Mouse (Mus musculus) CH12.LX (cell line): ENCODE measurements around the gene Bex3. TPM values are rescaled to one million over a fixed set of nuclear protein-coding genes. Genes with fewer than 3 reads are reported as not detected.

Experiments used
- DNase-seq: peaks from one replicate; pipeline ENCODE4 v3.0.0-alpha.2; 2013; ENCODE audit errors: extremely low read depth
- H3K27ac ChIP-seq: 2 replicates; pipeline ENCODE4 v1.5.1; 2012; ENCODE audit warnings: low read depth, mild to moderate bottlenecking, control low read depth, moderate library complexity; ENCODE audit not compliant: insufficient read depth
- H3K27me3 ChIP-seq: replicated peaks from 2 replicates; pipeline ENCODE3; 2012; ENCODE audit warnings: inconsistent platforms
- H3K36me3 ChIP-seq, 2 experiments: replicated peaks in 1 of 2; 2 replicates each; pipeline versions ENCODE3 to v1.6.1; 2012; ENCODE audit warnings: inconsistent platforms in 1 of 2, low read length in 1 of 2, mild to moderate bottlenecking in 1 of 2, mixed read lengths in 1 of 2, moderate library complexity in 1 of 2; ENCODE audit not compliant: control insufficient read depth in 1 of 2, insufficient read depth in 1 of 2
- H3K4me1 ChIP-seq, 2 experiments: 2 replicates each; pipeline ENCODE4 v1.6.1; 2012; ENCODE audit warnings: inconsistent platforms in 1 of 2, moderate library complexity in 1 of 2; ENCODE audit not compliant: insufficient read depth in 2 of 2, control insufficient read depth in 1 of 2
- H3K4me2 ChIP-seq: 2 replicates; pipeline ENCODE4 v1.6.1; 2012; ENCODE audit warnings: low read depth, mild to moderate bottlenecking, control low read depth; ENCODE audit not compliant: poor library complexity, insufficient read depth, severe bottlenecking
- H3K4me3 ChIP-seq, 3 experiments: fragments of 150-350 bp in 1 of 3; sonication (generic) in 1 of 3; replicated peaks in 1 of 3; 2 replicates each; pipeline versions ENCODE3 to v1.5.1; 2011 to 2012; ENCODE audit warnings: low read depth in 2 of 3, low read length in 2 of 3, mild to moderate bottlenecking in 2 of 3, moderate library complexity in 2 of 3, control low read depth in 1 of 3, improper control_type of control experiment in 1 of 3, inconsistent platforms in 1 of 3, mixed read lengths in 1 of 3; ENCODE audit not compliant: poor library complexity in 1 of 3
- H3K79me2 ChIP-seq: replicated peaks from 2 replicates; pipeline ENCODE4 v1.6.1; 2012; ENCODE audit warnings: mild to moderate bottlenecking, moderate library complexity; ENCODE audit not compliant: control insufficient read depth, poor library complexity, insufficient read depth, severe bottlenecking; ENCODE audit errors: extremely low read depth
- H3K9ac ChIP-seq: 2 replicates; pipeline ENCODE4 v1.6.1; 2012; ENCODE audit warnings: low read depth, mild to moderate bottlenecking, control low read depth, moderate library complexity; ENCODE audit not compliant: insufficient read depth
- H3K9me3 ChIP-seq: replicated peaks from 2 replicates; pipeline ENCODE3; 2012; ENCODE audit warnings: low read length, inconsistent platforms, mixed read lengths
- CHD2 ChIP-seq: IDR thresholded peaks from 2 replicates; pipeline ENCODE4 v1.6.1; 2011; ENCODE audit warnings: low read length, improper control_type of control experiment
- CTCF ChIP-seq, 2 experiments: IDR thresholded peaks in 1 of 2; conservative IDR thresholded peaks in 1 of 2; 2 replicates each; pipeline ENCODE4 v1.5.1; 2011 to 2012; ENCODE audit warnings: low read depth in 2 of 2, low read length in 2 of 2, improper control_type of control experiment in 1 of 2, inconsistent platforms in 1 of 2, mild to moderate bottlenecking in 1 of 2, moderate library complexity in 1 of 2
- E2F4 ChIP-seq: IDR thresholded peaks from 2 replicates; pipeline ENCODE4 v1.6.1; 2011; ENCODE audit warnings: low read depth, low read length, improper control_type of control experiment; ENCODE audit not compliant: insufficient replicate concordance
- EP300 ChIP-seq: IDR thresholded peaks from 2 replicates; pipeline ENCODE4 v1.6.1; 2011; ENCODE audit warnings: low read length, improper control_type of control experiment
- IRF4 ChIP-seq: IDR thresholded peaks from 2 replicates; pipeline ENCODE4 v1.6.1; 2014; ENCODE audit warnings: low read depth, mild to moderate bottlenecking, inconsistent platforms, low read length, improper control_type of control experiment
- JUN ChIP-seq: IDR thresholded peaks from 2 replicates; pipeline ENCODE4 v1.6.1; 2011; ENCODE audit warnings: low read depth, mild to moderate bottlenecking, low read length, improper control_type of control experiment, moderate library complexity; ENCODE audit not compliant: insufficient read depth
- MAZ ChIP-seq: IDR thresholded peaks from 2 replicates; pipeline ENCODE4 v1.6.1; 2012; ENCODE audit warnings: low read depth, mild to moderate bottlenecking, inconsistent platforms, low read length, improper control_type of control experiment, moderate library complexity
- MXI1 ChIP-seq: IDR thresholded peaks from 2 replicates; pipeline ENCODE4 v1.6.1; 2011; ENCODE audit warnings: mild to moderate bottlenecking, low read depth, low read length, improper control_type of control experiment
- MYC ChIP-seq: IDR thresholded peaks from 2 replicates; pipeline ENCODE4 v1.6.1; 2011; ENCODE audit warnings: low read depth, mild to moderate bottlenecking, improper control_type of control experiment, low read length
- NRF1 ChIP-seq: IDR thresholded peaks from 2 replicates; pipeline ENCODE4 v1.6.1; 2014; ENCODE audit warnings: low read depth, mild to moderate bottlenecking, inconsistent platforms, low read length, improper control_type of control experiment, moderate library complexity
- POLR2AphosphoS2 ChIP-seq: IDR thresholded peaks from 2 replicates; pipeline ENCODE4 v1.6.1; 2011; ENCODE audit warnings: low read depth, low read length, improper control_type of control experiment
- SIN3A ChIP-seq: IDR thresholded peaks from 2 replicates; pipeline ENCODE4 v1.6.1; 2012; ENCODE audit warnings: low read length, improper control_type of control experiment, inconsistent platforms
- TCF12 ChIP-seq: IDR thresholded peaks from 2 replicates; pipeline ENCODE4 v1.6.1; 2014; ENCODE audit warnings: low read depth, mild to moderate bottlenecking, inconsistent platforms, low read length, improper control_type of control experiment
- USF1 ChIP-seq: IDR thresholded peaks from 2 replicates; pipeline ENCODE4 v1.6.1; 2014; ENCODE audit warnings: low read depth, mild to moderate bottlenecking, inconsistent platforms, low read length, improper control_type of control experiment
- ZC3H11A ChIP-seq: IDR thresholded peaks from 2 replicates; pipeline ENCODE4 v1.6.1; 2012; ENCODE audit warnings: low read depth, mild to moderate bottlenecking, inconsistent platforms, low read length, improper control_type of control experiment
- ZNF384 ChIP-seq: IDR thresholded peaks from 2 replicates; pipeline ENCODE4 v1.6.1; 2012; ENCODE audit warnings: low read depth, low read length, improper control_type of control experiment, inconsistent platforms
- dilution Hi-C: fragments of 300-500 bp; cut with MboI; formaldehyde crosslinking; loops from 2 replicates; pipeline ENCODE4 v1.14.3; 2020; ENCODE audit warnings: low sequenced_read_pairs; ENCODE audit not compliant: extremely low pct_unique_long_range_greater_than_20kb, extremely low pct_ligation_motif_present
- in situ Hi-C: fragments of 300-500 bp; cut with MboI; formaldehyde crosslinking; loops from 3 replicates; pipeline ENCODE4 v1.14.3; 2019; ENCODE audit warnings: low sequenced_read_pairs, low pct_ligation_motif_present, low pct_unique_long_range_greater_than_20kb, mixed read lengths
- polyA plus RNA-seq: library from polyadenylated mRNA; unstranded; fragments of >175 nt; gene quantifications from 2 replicates; pipeline ENCODE4 v1.2.1, GENCODE M21; 2012; ENCODE audit warnings: low read depth; ENCODE audit not compliant: insufficient read length
- total RNA-seq, 2 experiments: library from RNA; depleted of rRNA; stranded (reverse); fragments of 300-350 nt in 1 of 2; fragments of >200 nt in 1 of 2; gene quantifications; 2 replicates each; pipeline ENCODE4 v1.2.3; 2012 to 2014

Gene Bex3
- total and polyA plus RNA-seq, 3 experiments, result 87.4 to 228 (median 124) TPM

- H3K4me3 ChIP-seq, result no peak overlapping the region
- H3K79me2 ChIP-seq, result no peaks in the 10 kb centered on the region
- no peaks in the 10 kb centered on the region for H3K36me3 ChIP-seq
- H3K9me3 ChIP-seq, result no peaks in the 10 kb centered on the region
- TF ChIP-seq MYC, result no peak
- TF ChIP-seq SIN3A, result no peak
- no peak for TF ChIP-seq CHD2
- no peak for TF ChIP-seq NRF1
- no peak for TF ChIP-seq EP300
- TF ChIP-seq JUN, result no peak
- TF ChIP-seq USF1, result no peak
- no peak for TF ChIP-seq MAZ
- TF ChIP-seq ZNF384, result no peak
- TF ChIP-seq CTCF (conservative IDR thresholded peaks at IDR 0.05 in 1 of 2, IDR thresholded peaks at IDR 0.05 in 1 of 2; ENCODE audit: low read depth in 2 of 2, low read length in 2 of 2), result no peak
- no peak for TF ChIP-seq TCF12
- no peak for TF ChIP-seq POLR2AphosphoS2
- TF ChIP-seq ZC3H11A, result no peak
- no peak for TF ChIP-seq E2F4
- no peak for TF ChIP-seq IRF4
- TF ChIP-seq MXI1, result no peak
- H3K27me3 ChIP-seq, result no peaks in the 10 kb centered on the region
- dilution Hi-C loops, result no loop called here
- H3K4me1 ChIP-seq, result no peaks in the 10 kb centered on the region
- in situ Hi-C loops, result loop anchor here (25.0 kb wide), 1 partner anchor 133 kb away; no protein-coding TSS in a partner anchor
- no peak overlapping the region for H3K27ac ChIP-seq
- H3K4me2 ChIP-seq, result no peak overlapping the region
- DNase-seq, result no peak
- H3K9ac ChIP-seq, result no peak overlapping the region
Measured at GRCm38 (mm10) chrX:136319953-136320352, 49.9 kb downstream of the Bex3 start.

Other genes starting within 250 kb of the Bex3 start
- gene Arxes1, start 236.9 kb upstream of the Bex3 start, total RNA-seq (2012; rRNA removed), result not detected in 2 replicates
- not detected in 2 replicates for gene Arxes1, start 236.9 kb upstream of the Bex3 start, total RNA-seq (2014; rRNA removed)
- gene Arxes1, start 236.9 kb upstream of the Bex3 start, polyA plus RNA-seq, result not detected in 2 replicates
- not detected in 2 replicates for gene Bex2, start 202.0 kb upstream of the Bex3 start, total RNA-seq (2012; rRNA removed)
- not detected in 2 replicates for gene Bex2, start 202.0 kb upstream of the Bex3 start, total RNA-seq (2014; rRNA removed)
- gene Bex2, start 202.0 kb upstream of the Bex3 start, polyA plus RNA-seq, result not detected in 2 replicates
- 0.59 and 1.1 TPM in 2 replicates for gene Nxf3, start 185.0 kb upstream of the Bex3 start, total RNA-seq (2012; rRNA removed)
- gene Nxf3, start 185.0 kb upstream of the Bex3 start, total RNA-seq (2014; rRNA removed), result 0.19 TPM in 1 of 2 replicates, not detected in the other
- 0.13 TPM in 1 of 2 replicates, not detected in the other for gene Nxf3, start 185.0 kb upstream of the Bex3 start, polyA plus RNA-seq
- gene Bex4, start 131.3 kb upstream of the Bex3 start, total RNA-seq (2012; rRNA removed), result not detected in 2 replicates
- not detected in 2 replicates for gene Bex4, start 131.3 kb upstream of the Bex3 start, total RNA-seq (2014; rRNA removed)
- gene Bex4, start 131.3 kb upstream of the Bex3 start, polyA plus RNA-seq, result not detected in 2 replicates
- gene Tceal8, start 97.9 kb upstream of the Bex3 start, total RNA-seq (2012; rRNA removed), result 5.8 and 7.0 TPM in 2 replicates
- gene Tceal8, start 97.9 kb upstream of the Bex3 start, total RNA-seq (2014; rRNA removed), result 0.63 and 0.67 TPM in 2 replicates
- 1.1 and 1.3 TPM in 2 replicates for gene Tceal8, start 97.9 kb upstream of the Bex3 start, polyA plus RNA-seq
- gene Tceal5, start 66.4 kb upstream of the Bex3 start, total RNA-seq (2012; rRNA removed), result 0.30 TPM in 1 of 2 replicates, not detected in the other
- not detected in 2 replicates for gene Tceal5, start 66.4 kb upstream of the Bex3 start, total RNA-seq (2014; rRNA removed)
- gene Tceal5, start 66.4 kb upstream of the Bex3 start, polyA plus RNA-seq, result not detected in 2 replicates
- not detected in 2 replicates for gene Tceal7, start 55.5 kb upstream of the Bex3 start, total RNA-seq (2012; rRNA removed)
- gene Tceal7, start 55.5 kb upstream of the Bex3 start, total RNA-seq (2014; rRNA removed), result not detected in 2 replicates
- gene Tceal7, start 55.5 kb upstream of the Bex3 start, polyA plus RNA-seq, result not detected in 2 replicates
- not detected in 2 replicates for gene Bex1, start 54.7 kb upstream of the Bex3 start, total RNA-seq (2012; rRNA removed)
- gene Bex1, start 54.7 kb upstream of the Bex3 start, total RNA-seq (2014; rRNA removed), result not detected in 2 replicates
- not detected in 2 replicates for gene Bex1, start 54.7 kb upstream of the Bex3 start, polyA plus RNA-seq
- gene Tceal9, start 25.2 kb upstream of the Bex3 start, total RNA-seq (2012; rRNA removed), result 79.9 and 80.4 TPM in 2 replicates
- gene Tceal9, start 25.2 kb upstream of the Bex3 start, total RNA-seq (2014; rRNA removed), result 197 and 242 TPM in 2 replicates
- 147 and 148 TPM in 2 replicates for gene Tceal9, start 25.2 kb upstream of the Bex3 start, polyA plus RNA-seq
- gene Kir3dl1, start 247.7 kb downstream of the Bex3 start, total RNA-seq (2012; rRNA removed), result not detected in 2 replicates
- not detected in 2 replicates for gene Kir3dl1, start 247.7 kb downstream of the Bex3 start, total RNA-seq (2014; rRNA removed)
- gene Kir3dl1, start 247.7 kb downstream of the Bex3 start, polyA plus RNA-seq, result not detected in 2 replicates